Mouse (Mus musculus) macrophage (primary cell): Measurements from ENCODE around the gene Hoxa2. TPM values are rescaled to one million over a fixed set of nuclear protein-coding genes. Genes with fewer than 3 reads are reported as not detected.

ENCODE experiments used
- H3K27ac ChIP-seq: fragments of 350-480 bp; formaldehyde crosslinking; 2 replicates; pipeline ENCODE4 v1.9.0; 2021
- H3K36me3 ChIP-seq: fragments of 350-480 bp; formaldehyde crosslinking; 2 replicates; pipeline ENCODE4 v1.9.0; 2021; ENCODE audit errors: inconsistent target
- H3K4me3 ChIP-seq: fragments of 350-480 bp; formaldehyde crosslinking; 2 replicates; pipeline ENCODE4 v1.9.0; 2021; ENCODE audit errors: inconsistent target
- H3K79me2 ChIP-seq: fragments of 350-480 bp; formaldehyde crosslinking; 2 replicates; pipeline ENCODE4 v1.9.0; 2021; ENCODE audit errors: inconsistent target
- WGBS: methylation state at CpG from one replicate; pipeline ENCODE4 v1.1.7; 2026; ENCODE audit warnings: inconsistent platforms; ENCODE audit not compliant: missing documents; 5-methylcytosine and 5-hydroxymethylcytosine counted together
- polyA plus RNA-seq: library from polyadenylated mRNA; stranded (reverse); fragments of 250-400 nt; gene quantifications from 3 replicates; pipeline ENCODE4 v1.2.4, GENCODE M21; 2018; ENCODE audit warnings: inconsistent platforms

Hoxa2 gene
- polyA plus RNA-seq, 1 experiment from 2014 or later, result not detected

GRCm38 (mm10) chr6:52178918-52179665 is 14.5 kb upstream of the Hoxa2 start:
- H3K4me3 ChIP-seq, result no peak overlapping the region
- 100% methylated on average over 4 of the region's 4 CpGs for WGBS
- no peaks in the 10 kb centered on the region for H3K36me3 ChIP-seq
- H3K27ac ChIP-seq, result no peak overlapping the region
- no peaks in the 10 kb centered on the region for H3K79me2 ChIP-seq

- Histone ChIP-seq H3K27ac (no peak overlapping the region), H3K36me3 (no peaks in the 10 kb centered on the region), H3K79me2 (no peaks in the 10 kb centered on the region), H3K4me3 (no peak overlapping the region)
- 96% methylated on average over 9 of the region's 9 CpGs for WGBS
Observed at GRCm38 (mm10) chr6:52177806-52178205, 13.2 kb upstream of the Hoxa2 start.

GRCm38 (mm10) chr6:52177061-52177735 is 12.6 kb upstream of the Hoxa2 start, which contains the start of gene 5730596B20Rik:
5730596B20Rik (plus strand) TSS chr6:52177498.
- WGBS, result 87% methylated on average over 36 of the region's 36 CpGs
- Histone ChIP-seq H3K4me3 (no peak within 1 kb of the TSS), H3K27ac (no peak within 1 kb of the TSS), H3K36me3 (no peaks in the 10 kb centered on the region), H3K79me2 (no peaks in the 10 kb centered on the region)

- Histone ChIP-seq H3K79me2 (no peaks in the 10 kb centered on the region), H3K4me3 (no peak overlapping the region), H3K27ac (no peak overlapping the region), H3K36me3 (no peaks in the 10 kb centered on the region)
- WGBS, result 95% methylated on average over 6 of the region's 6 CpGs
Observed at GRCm38 (mm10) chr6:52176391-52176790, 11.8 kb upstream of the Hoxa2 start.

GRCm38 (mm10) chr6:52175864-52176263 is 11.2 kb upstream of the Hoxa2 start:
- 39% methylated on average over 19 of the region's 35 CpGs for WGBS
- no peaks in the 10 kb centered on the region for H3K79me2 ChIP-seq

GRCm38 (mm10) chr6:52174968-52175751 is 10.5 kb upstream of the Hoxa2 start:
- WGBS, result 67% methylated on average over 32 of the region's 41 CpGs
- H3K79me2 ChIP-seq, result no peaks in the 10 kb centered on the region
- H3K4me3 ChIP-seq, result no peak overlapping the region
- H3K27ac ChIP-seq, result no peak overlapping the region
- no peaks in the 10 kb centered on the region for H3K36me3 ChIP-seq

More at GRCm38 (mm10) chr6:52175864-52176263, 11.2 kb upstream of the Hoxa2 start:
- Histone ChIP-seq H3K36me3 (no peaks in the 10 kb centered on the region), H3K27ac (no peak overlapping the region), H3K4me3 (no peak overlapping the region)

- H3K4me3 ChIP-seq, result no peak overlapping the region
- WGBS, result 86% methylated on average over 2 of the region's 4 CpGs
- no peaks in the 10 kb centered on the region for H3K79me2 ChIP-seq
- no peaks in the 10 kb centered on the region for H3K36me3 ChIP-seq
- no peak overlapping the region for H3K27ac ChIP-seq
Observed at GRCm38 (mm10) chr6:52173648-52174047, 9.0 kb upstream of the Hoxa2 start.

GRCm38 (mm10) chr6:52172501-52172900 is 7.9 kb upstream of the Hoxa2 start:
- Histone ChIP-seq H3K27ac (no peak overlapping the region), H3K36me3 (no peaks in the 10 kb centered on the region), H3K79me2 (no peaks in the 10 kb centered on the region), H3K4me3 (no peak overlapping the region)
- WGBS, result 94% methylated on average over 29 of the region's 35 CpGs

- Histone ChIP-seq H3K4me3 (no peak overlapping the region), H3K79me2 (no peaks in the 10 kb centered on the region), H3K27ac (no peak overlapping the region), H3K36me3 (no peaks in the 10 kb centered on the region)
- WGBS, result 92% methylated on average over 7 of the region's 7 CpGs
Observed at GRCm38 (mm10) chr6:52171938-52172337, 7.3 kb upstream of the Hoxa2 start.

- no peaks in the 10 kb centered on the region for H3K36me3 ChIP-seq
- no peaks in the 10 kb centered on the region for H3K79me2 ChIP-seq
- no peak overlapping the region for H3K27ac ChIP-seq
- H3K4me3 ChIP-seq, result no peak overlapping the region
- 98% methylated on average over 4 of the region's 4 CpGs for WGBS
Observed at GRCm38 (mm10) chr6:52171331-52171730, 6.7 kb upstream of the Hoxa2 start.

- H3K79me2 ChIP-seq, result no peaks in the 10 kb centered on the region
- WGBS, result 74% methylated on average over 5 of the region's 5 CpGs
- no peak overlapping the region for H3K27ac ChIP-seq
- no peaks in the 10 kb centered on the region for H3K36me3 ChIP-seq
- H3K4me3 ChIP-seq, result no peak overlapping the region
Observed at GRCm38 (mm10) chr6:52170898-52171223, 6.2 kb upstream of the Hoxa2 start.

- Histone ChIP-seq H3K79me2 (no peaks in the 10 kb centered on the region), H3K36me3 (no peaks in the 10 kb centered on the region), H3K27ac (no peak overlapping the region), H3K4me3 (no peak overlapping the region)
- 90% methylated on average over 36 of the region's 40 CpGs for WGBS
Observed at GRCm38 (mm10) chr6:52170166-52170897, 5.7 kb upstream of the Hoxa2 start.

- Histone ChIP-seq H3K27ac (no peak overlapping the region), H3K4me3 (no peak overlapping the region), H3K79me2 (no peaks in the 10 kb centered on the region), H3K36me3 (no peaks in the 10 kb centered on the region)
- 92% methylated on average over 14 of the region's 16 CpGs for WGBS
Observed at GRCm38 (mm10) chr6:52169499-52170165, 5.0 kb upstream of the Hoxa2 start.
